Mouse (Mus musculus) cortical plate, adult 2 months (tissue): ENCODE data around the gene Fgfr1op2.

ENCODE experiments used
- CTCF ChIP-seq: fragments of 200-500 bp; IDR thresholded peaks from 2 replicates; pipeline ENCODE4 v1.5.1; 2011; ENCODE audit warnings: mild to moderate bottlenecking, control low read depth, low read length; ENCODE audit not compliant: insufficient read depth; ENCODE audit errors: extremely low read depth
- POLR2A ChIP-seq: fragments of 200-500 bp; IDR thresholded peaks from 2 replicates; pipeline ENCODE4 v1.6.1; 2011; ENCODE audit warnings: mild to moderate bottlenecking, low read length, control low read depth; ENCODE audit not compliant: insufficient read depth; ENCODE audit errors: extremely low read depth

- TF ChIP-seq CTCF = no peak
- TF ChIP-seq POLR2A = no peak
Observed at GRCm38 (mm10) chr6:146630961-146631360, 54.0 kb downstream of the Fgfr1op2 start.
